Mouse (Mus musculus) large intestine, adult 2 months (tissue): ENCODE results near the gene Tlr8. TPM values are rescaled to one million over a fixed set of nuclear protein-coding genes. Genes with fewer than 3 reads are reported as not detected.

Experiments used
- DNase-seq: peaks from one replicate; pipeline ENCODE4 v3.0.0-alpha.2; 2012; ENCODE audit warnings: low read depth, low spot score
- WGBS: fragments of 180-500 bp; shearing (Covaris S2); methylation state at CpG from one replicate; pipeline ENCODE4 v1.1.7; 2018; 5-methylcytosine and 5-hydroxymethylcytosine counted together
- polyA plus RNA-seq: library from polyadenylated mRNA; depleted of rRNA; stranded (reverse); fragments of >200 nt; gene quantifications from 2 replicates; pipeline ENCODE4 v1.2.3, GENCODE M21; 2012; rRNA removed

The Tlr8 gene
- polyA plus RNA-seq, 1 experiment = 0.10 TPM

GRCm38 (mm10) chrX:167207741-167208505 lies 56.2 kb downstream of the Tlr8 start:
- 19% methylated on average over 25 of the region's 25 CpGs for WGBS
- DNase-seq = no peak

GRCm38 (mm10) chrX:167205813-167206520 lies 58.2 kb downstream of the Tlr8 start:
- 57% methylated on average over 8 of the region's 8 CpGs for WGBS
- no peak for DNase-seq

GRCm38 (mm10) chrX:167201365-167201764 lies 62.8 kb downstream of the Tlr8 start:
- DNase-seq = no peak
- WGBS = 78% methylated on average over 2 of the region's 2 CpGs

- DNase-seq = no peak
- 28% methylated on average over 2 of the region's 2 CpGs for WGBS
These were observed 68.9 kb downstream of the Tlr8 start for GRCm38 (mm10) chrX:167195228-167195649.

Other genes starting within 250 kb of the Tlr8 start
- gene Tmsb4x, start 55.0 kb downstream of the Tlr8 start, polyA plus RNA-seq = 455 and 536 TPM in 2 replicates
- 0.29 and 0.60 TPM in 2 replicates for gene Tlr7, start 66.2 kb upstream of the Tlr8 start, polyA plus RNA-seq
- 7.1 and 13.3 TPM in 2 replicates for gene Prps2, start 118.4 kb upstream of the Tlr8 start, polyA plus RNA-seq